Mouse (Mus musculus) urinary bladder, postnatal 14 days (tissue): ENCODE measurements around the gene Gtpbp4.
"Not testable (repeated sequence)": the region's sequence is repeated elsewhere in the genome, so short reads cannot be mapped to it uniquely, and the experiment has no call there.

Source experiments
- DNase-seq: peaks from one replicate; pipeline ENCODE4 v3.0.0; 2021; ENCODE audit warnings: low spot score

The Gtpbp4 gene

DNA sequence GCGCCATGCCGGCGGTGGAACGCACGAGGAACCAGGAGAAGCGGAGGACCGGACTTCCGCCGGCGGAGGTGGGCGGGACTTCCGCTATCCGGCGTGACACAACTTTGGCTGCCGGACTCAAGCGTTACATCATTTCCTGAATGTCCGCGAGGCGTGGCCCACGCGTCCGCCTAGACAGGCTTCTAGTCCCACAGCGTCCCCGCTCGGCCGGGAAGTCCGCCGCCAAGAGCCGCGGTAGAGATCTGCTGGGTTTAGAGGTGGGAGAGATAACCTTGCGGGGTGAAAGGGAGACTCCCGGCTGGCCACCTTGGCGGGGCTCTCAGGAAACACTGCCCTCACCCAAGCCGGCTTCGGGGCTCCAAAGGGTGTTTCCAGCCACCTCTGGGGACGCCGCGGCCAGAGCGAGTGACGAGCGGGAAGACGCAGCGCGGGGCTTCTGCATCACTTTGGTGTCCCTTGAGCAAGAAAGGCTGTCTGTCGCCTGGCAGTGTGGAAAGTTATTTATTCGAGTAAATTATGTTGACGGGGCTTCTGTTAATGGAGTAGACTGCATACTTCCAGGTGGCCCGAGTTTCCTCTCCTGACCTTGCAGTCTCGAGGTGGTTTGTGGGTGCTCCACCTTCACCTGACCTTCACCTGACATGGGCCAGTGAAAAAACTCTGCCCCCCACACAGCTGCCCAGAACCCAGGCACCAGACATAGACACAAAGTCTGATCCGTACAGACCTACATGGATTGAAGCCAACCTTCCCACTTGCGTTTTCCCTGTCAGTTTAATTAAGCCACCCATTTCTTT is at the start of gene Gtpbp4:
Gtpbp4 (minus strand) TSS at position 94 of the 797 bp plus-strand sequence.
- peak; percentile 96 for DNase-seq

- no peak for DNase-seq
These were observed 48.8 kb upstream of the Gtpbp4 start for GRCm38 (mm10) chr13:9044731-9045130.

GRCm38 (mm10) chr13:9043289-9044049 is 47.6 kb upstream of the Gtpbp4 start:
- no peak for DNase-seq

DNA sequence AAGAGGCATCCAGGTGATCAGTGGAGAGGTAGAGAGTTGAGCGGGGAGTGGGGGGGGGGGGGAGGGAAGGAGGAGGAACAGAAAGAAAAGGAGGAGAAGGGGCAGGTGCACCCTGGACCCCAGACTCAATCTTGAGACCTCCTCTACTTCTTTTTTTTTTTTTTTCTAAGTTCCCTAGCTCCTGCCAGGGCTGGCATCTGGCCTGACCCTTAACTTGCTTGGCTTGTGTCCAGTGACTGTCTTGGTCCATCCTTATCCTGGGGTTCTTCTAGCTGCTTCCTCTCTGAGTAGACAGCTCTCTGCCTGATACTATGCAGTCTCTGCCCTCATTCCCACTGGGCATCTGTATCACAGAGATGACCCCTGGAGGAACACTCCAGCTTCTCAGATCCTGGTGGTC is 44.7 kb upstream of the Gtpbp4 start:
- DNase-seq, result no peak

GRCm38 (mm10) chr13:9031996-9032661 is 36.2 kb upstream of the Gtpbp4 start:
- no peak for DNase-seq

GRCm38 (mm10) chr13:9030364-9030763 is 34.5 kb upstream of the Gtpbp4 start:
- DNase-seq, result no peak

DNA sequence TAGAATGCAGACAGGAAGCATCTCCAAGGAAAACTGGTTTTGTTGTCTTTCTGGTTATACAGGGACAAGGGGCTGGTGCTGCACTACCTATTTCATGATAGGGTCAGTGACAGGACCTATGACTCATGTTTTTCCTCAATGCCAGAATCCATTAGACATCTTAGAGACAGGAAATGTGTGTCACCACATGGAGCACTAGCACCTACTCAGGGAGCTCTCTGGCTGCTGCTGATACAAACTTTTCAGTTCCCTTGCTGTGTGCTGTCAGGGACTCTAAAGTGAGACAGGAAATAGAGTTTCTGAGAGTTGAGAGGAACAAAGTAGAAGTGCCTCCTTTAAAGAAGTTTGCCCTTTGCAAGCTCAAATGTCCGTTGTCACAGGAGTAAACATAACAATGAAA is 31.4 kb upstream of the Gtpbp4 start:
- DNase-seq, result no peak

- no peak for DNase-seq
These were observed 26.7 kb upstream of the Gtpbp4 start for GRCm38 (mm10) chr13:9022623-9023022.

DNA sequence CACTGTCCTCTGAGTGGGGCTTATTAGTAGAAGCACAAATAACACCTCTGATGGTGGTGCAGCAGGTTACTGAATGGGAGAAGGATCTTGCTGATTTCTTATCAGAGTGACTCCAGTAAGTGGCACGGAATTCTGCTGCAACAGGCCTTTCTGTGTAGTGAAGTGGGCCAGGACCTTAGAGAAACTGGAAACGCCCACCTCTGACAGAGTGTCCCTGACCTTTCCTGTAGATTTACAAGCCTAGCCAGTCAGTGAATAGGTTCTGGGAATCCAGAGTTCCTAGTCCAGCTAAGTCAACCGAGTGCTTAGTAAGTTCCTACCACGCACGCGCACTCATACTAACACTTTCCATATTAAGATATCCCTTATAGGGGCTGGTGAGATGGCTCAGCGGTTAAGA is 25.7 kb upstream of the Gtpbp4 start:
- DNase-seq, result no peak

DNA sequence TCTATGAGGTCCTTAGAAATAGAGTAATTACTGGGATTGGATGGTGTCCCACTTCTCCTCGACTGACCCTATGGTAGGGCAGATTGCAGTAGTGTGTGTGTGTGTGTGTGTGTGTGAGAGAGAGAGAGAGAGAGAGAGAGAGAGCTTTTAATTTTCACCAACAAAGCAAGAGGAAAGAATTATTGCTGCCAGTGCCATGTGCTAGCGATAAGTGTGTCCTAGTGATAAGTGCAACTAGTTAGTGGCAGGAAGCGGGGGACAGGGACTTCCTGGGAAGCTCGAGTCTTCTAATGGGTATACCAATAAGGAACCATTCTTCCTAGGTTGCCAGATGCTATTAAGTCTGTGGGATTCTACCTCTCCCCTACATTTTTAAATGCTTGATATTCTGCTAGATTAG is 23.8 kb upstream of the Gtpbp4 start:
- no peak for DNase-seq

GRCm38 (mm10) chr13:9018974-9019587 is 23.2 kb upstream of the Gtpbp4 start:
- DNase-seq, result no peak

DNA sequence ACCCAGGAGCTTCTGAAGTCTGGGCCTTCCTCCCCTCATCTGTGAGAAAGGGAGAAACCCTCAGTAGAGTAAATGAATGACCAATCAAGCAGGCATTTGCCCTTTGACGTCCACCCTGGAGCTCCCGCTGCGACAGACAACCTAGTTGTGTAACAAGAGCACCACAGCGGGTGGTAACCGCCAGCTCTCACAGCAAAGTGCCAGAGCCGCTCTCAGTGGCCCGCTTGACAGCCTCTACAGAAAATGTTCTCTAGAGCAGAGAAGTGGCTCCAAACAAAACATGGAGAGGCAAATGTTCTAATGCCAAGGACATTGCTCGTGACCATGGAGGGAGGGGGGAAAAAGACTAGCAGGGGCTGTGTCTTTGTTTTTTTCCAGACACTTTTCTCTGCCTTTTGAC is 21.3 kb upstream of the Gtpbp4 start:
- DNase-seq, result no peak

- no peak for DNase-seq
These were observed 18.5 kb upstream of the Gtpbp4 start for GRCm38 (mm10) chr13:9014431-9014830.

- DNase-seq, result no peak
These were observed 17.6 kb upstream of the Gtpbp4 start for GRCm38 (mm10) chr13:9013483-9013882.

DNA sequence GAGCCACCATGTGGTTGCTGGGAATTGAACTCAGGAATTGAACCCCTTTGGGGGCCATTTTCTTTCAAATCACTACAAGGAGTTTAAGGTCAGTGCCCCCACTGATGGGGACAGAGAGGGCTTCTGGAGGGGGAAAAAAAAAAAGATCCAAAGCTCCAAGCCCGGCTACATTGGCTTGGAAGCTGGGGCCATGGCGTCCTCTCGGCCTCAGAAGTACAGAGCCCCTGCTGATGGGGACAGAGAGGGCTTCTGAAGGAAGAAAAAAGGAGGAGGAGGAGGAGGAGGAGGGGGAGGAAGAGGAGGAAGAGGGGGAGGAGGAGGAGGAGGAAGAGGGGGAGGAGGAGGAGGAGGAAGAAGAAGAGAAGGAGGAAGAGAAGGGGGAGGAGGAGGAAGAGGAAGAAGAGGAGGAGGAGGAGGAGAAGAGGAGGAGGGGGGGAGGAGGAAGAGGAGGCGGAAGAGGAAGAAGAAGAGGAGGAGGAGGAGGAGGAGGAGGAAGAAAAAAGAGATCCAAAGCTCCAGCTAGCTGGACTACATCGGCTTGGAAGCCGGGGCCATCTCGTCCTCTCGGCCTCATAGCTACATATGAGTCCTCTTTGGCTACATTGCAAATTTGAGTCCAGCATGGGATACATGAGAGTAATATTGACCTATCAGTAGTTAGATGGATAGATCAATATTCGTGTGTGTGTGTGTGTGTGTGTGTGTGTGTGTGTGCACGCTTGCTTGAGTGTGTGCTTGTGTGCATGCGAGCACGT is 15.9 kb upstream of the Gtpbp4 start:
- DNase-seq, result peak; percentile 62

DNA sequence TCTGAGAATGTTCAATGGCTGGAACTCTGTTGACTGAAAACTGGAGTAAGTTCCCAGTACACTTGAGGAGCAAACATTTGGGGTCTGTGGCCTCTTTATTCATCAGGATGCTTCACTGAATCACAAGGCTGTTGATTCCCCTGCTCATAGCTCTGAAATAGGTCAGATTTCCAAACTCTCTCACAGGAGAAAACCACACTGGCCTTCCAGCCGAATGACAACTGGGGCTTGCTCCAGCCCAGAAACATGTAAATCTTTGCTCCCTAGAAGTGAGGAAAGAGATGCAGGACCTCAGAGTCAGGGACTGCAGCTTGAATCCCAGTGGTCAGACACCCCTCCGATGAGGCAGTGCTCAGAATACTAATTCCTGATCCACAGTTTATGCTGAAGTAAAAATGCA is 7.4 kb upstream of the Gtpbp4 start:
- DNase-seq, result no peak

DNA sequence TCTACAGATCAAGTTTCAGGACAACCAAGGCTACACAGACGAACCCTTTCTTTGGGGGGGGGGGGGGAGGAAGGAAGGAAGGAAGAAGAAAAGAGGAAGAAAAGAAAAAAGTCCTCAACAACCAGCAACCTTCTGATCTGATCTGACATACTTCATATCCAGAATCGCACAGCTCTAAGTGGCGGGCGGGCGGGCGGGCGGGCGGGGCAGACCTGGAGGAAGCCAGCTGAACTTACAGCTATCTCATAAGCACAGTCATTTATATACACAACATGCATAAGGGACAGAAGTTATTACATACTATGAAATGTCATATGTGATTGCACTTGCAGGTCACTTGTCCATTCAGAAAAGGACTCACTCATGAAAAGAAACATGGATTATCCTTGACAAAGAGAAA is 3.6 kb upstream of the Gtpbp4 start:
- DNase-seq, result no peak

DNA sequence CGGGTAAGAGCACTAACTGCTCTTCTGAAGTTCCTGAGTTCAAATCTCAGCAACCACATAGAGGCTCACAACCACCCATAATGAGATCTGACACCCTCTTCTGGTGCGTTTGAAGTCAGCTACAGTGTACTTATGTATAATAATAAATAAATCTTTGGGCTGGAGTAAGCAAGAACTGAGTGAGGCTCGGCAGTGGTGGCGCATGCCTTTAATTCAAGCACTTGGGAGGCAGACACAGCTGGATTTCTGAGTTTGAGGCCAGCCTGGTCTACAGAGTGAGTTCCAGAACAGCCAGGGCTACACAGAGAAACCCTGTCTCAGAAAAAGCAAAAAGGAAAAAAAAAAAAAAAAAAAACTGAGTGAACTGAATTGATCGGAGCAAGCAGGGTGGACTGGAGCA is 1.3 kb upstream of the Gtpbp4 start:
- DNase-seq, result not testable (repeated sequence)

GRCm38 (mm10) chr13:8995159-8995989 is 509 bp downstream of the Gtpbp4 start:
- DNase-seq, result peak; percentile 3

- no peak for DNase-seq
These were observed 3.7 kb downstream of the Gtpbp4 start for GRCm38 (mm10) chr13:8992231-8992630.

GRCm38 (mm10) chr13:8972972-8973371 is 22.9 kb downstream of the Gtpbp4 start:
- DNase-seq, result no peak
